Comparison of ENCODE assay signal across 13 mouse cellular contexts in the genomic region with DNA sequence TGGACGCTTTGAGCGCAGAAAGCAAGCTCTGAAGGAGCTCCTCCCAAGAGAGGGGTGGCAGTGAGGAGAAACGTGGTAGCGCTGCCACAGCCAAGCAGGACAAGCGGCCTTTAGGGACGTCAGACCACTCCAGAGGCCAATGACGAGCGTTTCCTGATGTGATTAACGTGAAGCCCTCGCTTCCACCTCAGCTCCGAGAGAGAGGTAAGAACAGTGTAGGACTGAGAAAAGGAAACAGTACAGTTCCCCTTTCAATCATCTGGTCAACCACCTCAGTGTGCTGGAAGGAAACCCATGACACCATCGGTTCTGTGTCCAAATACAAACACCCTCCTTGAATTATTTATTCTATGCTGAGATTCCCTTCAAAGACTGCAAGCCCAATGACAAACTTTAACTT. TPM values are rescaled to one million over a fixed set of nuclear protein-coding genes. Genes with fewer than 3 reads are reported as not detected.
DNase-seq lines count a peak whose midpoint lies in the region; ATAC-seq and TF ChIP-seq lines count a peak whose summit lies in the region.
"Had no signal": no experiment of that assay in that cellular context is flagged by ENCODE, and none has a peak within 500 bp of the region (broad histone marks: within the 10 kb centered on the region; RNA-seq: fewer than 3 reads in every experiment).

No protein-coding gene starts in this region.

- H3K9me3 ChIP-seq in limb, embryonic 13.5 days: no peaks in the 10 kb centered on the region
- no peaks in the 10 kb centered on the region for H3K9me3 ChIP-seq in limb, embryonic 10.5 days (replicated peaks)
- no peaks in the 10 kb centered on the region for H3K9me3 ChIP-seq in liver, embryonic 15.5 days (replicated peaks)
- H3K9me3 ChIP-seq in forebrain, embryonic 11.5 days (ENCODE audit: control insufficient read depth, low read length): no peaks in the 10 kb centered on the region
- H3K9me3 ChIP-seq: midbrain, embryonic 12.5 days had no signal

- H3K27me3 ChIP-seq in limb, embryonic 13.5 days: no peaks in the 10 kb centered on the region
- no peaks in the 10 kb centered on the region for H3K27me3 ChIP-seq in limb, embryonic 10.5 days (ENCODE audit: low read depth, poor library complexity, severe bottlenecking)
- no peaks in the 10 kb centered on the region for H3K27me3 ChIP-seq in liver, embryonic 15.5 days
- no peaks in the 10 kb centered on the region for H3K27me3 ChIP-seq in forebrain, embryonic 11.5 days (ENCODE audit: control insufficient read depth, insufficient read depth, low read length)
- H3K27me3 ChIP-seq: midbrain, embryonic 12.5 days had no signal

- WGBS in limb, embryonic 13.5 days: 65% methylated on average over 12 of the region's 12 CpGs
- 69% methylated on average over 12 of the region's 12 CpGs for WGBS in limb, embryonic 10.5 days
- 22% methylated on average over 12 of the region's 12 CpGs for WGBS in liver, embryonic 15.5 days (ENCODE audit: insufficient replicate concordance)
- 82% methylated on average over 12 of the region's 12 CpGs for WGBS in forebrain, embryonic 11.5 days

- TF ChIP-seq CTCF in gastrocnemius, adult 2 months (IDR thresholded peaks at IDR 0.05): no peak

- no peak for DNase-seq in gastrocnemius, adult 2 months
- no peak for DNase-seq in gastrocnemius, postnatal 10 days
- DNase-seq in limb, embryonic 10.5 days (ENCODE audit: low spot score): no peak
- peak; percentile 71 for DNase-seq in A20 (ENCODE audit: low read depth, low spot score)
- DNase-seq in cerebellum, postnatal 10 days: no peak
- no peak for DNase-seq in forebrain, embryonic 11.5 days (ENCODE audit: low spot score)
- DNase-seq: adrenal gland, adult 2 months; cerebellum, adult 9-11 months; kidney, postnatal 14 days had no signal

- no peak overlapping the region for H3K9ac ChIP-seq in limb, embryonic 13.5 days
- no peak overlapping the region for H3K9ac ChIP-seq in liver, embryonic 15.5 days
- no peak overlapping the region for H3K9ac ChIP-seq in forebrain, embryonic 11.5 days (ENCODE audit: low read length)
- H3K9ac ChIP-seq: hindbrain, embryonic 14.5 days; midbrain, embryonic 12.5 days had no signal

- peaks cover 45% of the 10 kb centered on the region for H3K4me1 ChIP-seq in limb, embryonic 13.5 days
- H3K4me1 ChIP-seq in limb, embryonic 10.5 days: peaks cover 23% of the 10 kb centered on the region
- peaks cover 54% of the 10 kb centered on the region for H3K4me1 ChIP-seq in liver, embryonic 15.5 days (replicated peaks)
- peaks cover 7% of the 10 kb centered on the region for H3K4me1 ChIP-seq in forebrain, embryonic 11.5 days (replicated peaks; ENCODE audit: control insufficient read depth, insufficient read depth, low read length)

- H3K4me2 ChIP-seq in limb, embryonic 13.5 days (replicated peaks): 0 out of 2 replicates have a peak overlapping the region, but pooled peaks have one; percentile 9
- peak overlapping the region; percentile 20; the same call in 1 of the 2 replicates for H3K4me2 ChIP-seq in liver, embryonic 15.5 days
- H3K4me2 ChIP-seq in forebrain, embryonic 11.5 days (ENCODE audit: low read depth, low read length, severe bottlenecking): no peak overlapping the region
- H3K4me2 ChIP-seq: hindbrain, embryonic 14.5 days; midbrain, embryonic 12.5 days had no signal

- H3K36me3 ChIP-seq in limb, embryonic 13.5 days: peaks cover 27% of the 10 kb centered on the region
- H3K36me3 ChIP-seq in limb, embryonic 10.5 days: peaks cover 43% of the 10 kb centered on the region
- H3K36me3 ChIP-seq in liver, embryonic 15.5 days (replicated peaks): peaks cover 22% of the 10 kb centered on the region
- peaks cover 4% of the 10 kb centered on the region; the same call in 1 of the 2 replicates for H3K36me3 ChIP-seq in forebrain, embryonic 11.5 days (ENCODE audit: control insufficient read depth, insufficient read depth, low read length)

- peak overlapping the region; percentile 41 for H3K4me3 ChIP-seq in gastrocnemius, adult 2 months
- no peak overlapping the region; the same call in 1 of the 2 replicates for H3K4me3 ChIP-seq in limb, embryonic 13.5 days
- H3K4me3 ChIP-seq in limb, embryonic 10.5 days: no peak overlapping the region
- H3K4me3 ChIP-seq in liver, embryonic 15.5 days (replicated peaks): no peak overlapping the region
- no peak overlapping the region for H3K4me3 ChIP-seq in forebrain, embryonic 11.5 days (ENCODE audit: low read depth, low read length)
- H3K4me3 ChIP-seq: midbrain, embryonic 12.5 days had no signal

- intact Hi-C loops in gastrocnemius, adult 2 months (cut with DNase I): no loop called here

- ATAC-seq in limb, embryonic 13.5 days (ENCODE audit: low FRiP score, low read depth): no peak
- no peak for ATAC-seq in liver, embryonic 15.5 days (ENCODE audit: insufficient read depth)
- no peak for ATAC-seq in forebrain, embryonic 11.5 days (replicated peaks; ENCODE audit: low FRiP score)

- H3K27ac ChIP-seq in gastrocnemius, adult 2 months: peak overlapping the region; percentile 94
- H3K27ac ChIP-seq in limb, embryonic 13.5 days: no peak overlapping the region
- H3K27ac ChIP-seq in limb, embryonic 10.5 days: no peak overlapping the region
- 0 out of 2 replicates have a peak overlapping the region, but pooled peaks have one; percentile 9 for H3K27ac ChIP-seq in liver, embryonic 15.5 days (replicated peaks)
- no peak overlapping the region for H3K27ac ChIP-seq in forebrain, embryonic 11.5 days (ENCODE audit: low read depth, low read length)
- H3K27ac ChIP-seq: hindbrain, embryonic 14.5 days; midbrain, embryonic 12.5 days had no signal

RNA-seq across cellular contexts. Expression of a gene that starts 3.6 kb away (rescaled TPM):
- 10 to 100 TPM; 28.6 to 35.0 TPM for total RNA-seq in gastrocnemius, adult 2 months (2021)
- 10 to 100 TPM; 54.3 to 63.7 TPM for total RNA-seq in gastrocnemius, postnatal 10 days (2021)
- polyA plus RNA-seq in limb, embryonic 13.5 days (2015; fragmentation: Nextera tagmentation; extraction: Ambion mirVana): 91.2 and 99.0 TPM in 2 replicates
- polyA plus RNA-seq in limb, embryonic 10.5 days (2016; fragmentation: Nextera tagmentation; extraction: Ambion mirVana): 119 and 135 TPM in 2 replicates
- polyA plus RNA-seq in liver, embryonic 15.5 days (2015; fragmentation: Nextera tagmentation; extraction: Ambion mirVana): 15.1 and 17.7 TPM in 2 replicates
- 147 and 156 TPM in 2 replicates for polyA plus RNA-seq in forebrain, embryonic 11.5 days (2014; fragmentation: Nextera tagmentation; extraction: Ambion mirVana)

RNA-seq across cellular contexts. Expression of a gene that starts 10.5 kb away (rescaled TPM):
- 10 to 100 TPM; 53.4 to 58.3 TPM for total RNA-seq in gastrocnemius, adult 2 months (2021)
- total RNA-seq in gastrocnemius, postnatal 10 days (2021): 10 to 100 TPM; 16.5 to 17.1 TPM
- polyA plus RNA-seq in limb, embryonic 13.5 days (2015; fragmentation: Nextera tagmentation; extraction: Ambion mirVana): 16.2 and 17.9 TPM in 2 replicates
- polyA plus RNA-seq in limb, embryonic 10.5 days (2016; fragmentation: Nextera tagmentation; extraction: Ambion mirVana): 19.0 and 19.2 TPM in 2 replicates
- polyA plus RNA-seq in liver, embryonic 15.5 days (2015; fragmentation: Nextera tagmentation; extraction: Ambion mirVana): 9.1 and 10.3 TPM in 2 replicates
- 50.2 and 50.3 TPM in 2 replicates for polyA plus RNA-seq in forebrain, embryonic 11.5 days (2014; fragmentation: Nextera tagmentation; extraction: Ambion mirVana)

Comparison
In these comparisons a context has a peak if more than half of its experiments do, and no peak if none do; other contexts are left out.
1. H3K27ac ChIP-seq: peak in gastrocnemius, adult 2 months (single experiment) and liver, embryonic 15.5 days (single experiment); none in limb, embryonic 13.5 days (single experiment), limb, embryonic 10.5 days (single experiment) and forebrain, embryonic 11.5 days (single experiment).